Mouse (Mus musculus): ENCODE measurements around the gene Nr2c2ap.

Nr2c2ap gene

DNA sequence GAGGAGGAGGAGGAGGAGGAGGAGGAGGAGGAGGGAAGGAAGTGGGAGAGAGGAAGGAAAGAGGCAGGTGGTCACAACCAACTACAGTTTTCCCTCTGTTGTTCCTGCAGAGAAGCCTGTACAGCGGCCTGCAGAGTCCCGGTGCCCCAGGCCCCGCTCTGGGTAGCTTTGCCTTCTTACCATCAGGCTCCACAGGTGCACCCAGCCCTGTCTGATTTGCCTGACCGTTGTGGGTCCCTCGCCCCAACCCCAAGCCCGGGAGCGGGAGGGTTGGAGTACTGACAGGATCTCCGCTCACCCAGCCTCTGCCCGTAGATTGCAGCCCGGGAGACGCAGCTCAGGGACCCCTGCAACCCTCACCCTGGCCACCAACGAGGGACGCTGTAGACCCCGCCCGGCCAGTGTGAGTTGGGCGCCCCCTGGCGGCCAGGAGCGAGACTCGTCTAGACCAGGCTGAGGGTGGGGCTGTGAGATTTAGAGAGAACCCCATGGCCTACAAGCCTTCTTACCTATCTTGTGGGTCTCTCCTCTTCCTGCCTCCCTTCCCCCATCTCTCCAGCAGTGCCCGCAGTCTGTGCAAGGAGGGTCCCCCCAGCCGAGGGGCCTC is 35.5 kb downstream of the Nr2c2ap start:
- DNase-seq, result peak; percentile 80

DNA sequence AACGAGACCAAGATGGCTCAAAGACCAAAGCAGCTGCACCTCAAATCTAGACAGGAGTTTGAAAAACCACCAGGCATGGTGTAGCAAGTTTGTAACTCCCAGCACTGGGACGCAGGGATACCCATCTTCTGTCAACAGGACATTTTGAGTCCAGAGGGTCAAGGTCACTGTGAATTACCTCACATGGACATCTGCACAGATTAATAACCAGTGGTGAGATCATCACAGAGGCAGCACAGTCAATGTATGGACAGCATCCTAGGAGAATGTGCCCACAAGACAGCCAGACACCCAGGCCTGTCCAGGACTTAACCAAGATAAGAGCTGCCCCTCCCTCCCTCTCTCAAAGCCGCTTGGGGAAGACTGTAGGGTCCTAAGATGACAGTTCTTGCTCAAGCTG is 39.0 kb downstream of the Nr2c2ap start:
- DNase-seq, result no peak

DNA sequence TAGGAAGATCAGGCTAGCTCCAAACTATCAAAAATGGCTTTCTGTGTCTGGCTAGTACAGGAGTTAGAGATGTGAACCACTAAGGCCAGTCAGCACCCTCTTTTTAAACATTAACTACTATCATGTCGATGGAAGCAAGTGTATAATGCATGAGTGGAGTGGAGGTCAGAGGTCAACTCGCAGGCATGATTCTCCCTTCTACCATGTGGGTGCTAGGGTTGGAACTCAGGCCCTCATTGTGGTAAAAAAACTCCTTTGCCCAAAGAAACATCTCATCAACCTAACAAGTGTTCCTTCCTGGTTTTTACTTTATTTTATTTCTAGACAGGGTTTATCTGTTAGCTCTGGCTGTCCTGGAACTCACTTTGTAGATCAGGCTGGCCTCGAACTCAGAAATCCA is 39.6 kb downstream of the Nr2c2ap start:
- no peak for DNase-seq

DNA sequence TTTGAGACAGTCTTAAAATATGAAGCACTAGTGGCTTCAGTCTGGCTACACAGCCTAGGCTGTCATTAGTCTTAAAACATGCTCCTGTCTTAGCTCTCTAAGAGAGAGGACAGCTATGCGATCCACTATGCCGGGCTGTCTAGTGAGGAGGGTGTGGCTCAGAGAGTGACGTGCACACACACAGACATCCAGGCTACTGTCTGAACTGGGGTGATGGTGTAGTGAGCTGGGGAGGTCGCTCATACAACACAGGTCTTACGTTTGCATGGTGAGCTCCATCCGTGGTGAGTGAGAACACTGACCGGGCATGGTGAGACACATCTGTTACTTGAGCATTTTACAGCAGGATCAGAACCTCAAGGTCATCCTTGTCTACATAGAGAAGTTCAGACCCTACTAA is 40.1 kb downstream of the Nr2c2ap start:
- no peak for DNase-seq

DNA sequence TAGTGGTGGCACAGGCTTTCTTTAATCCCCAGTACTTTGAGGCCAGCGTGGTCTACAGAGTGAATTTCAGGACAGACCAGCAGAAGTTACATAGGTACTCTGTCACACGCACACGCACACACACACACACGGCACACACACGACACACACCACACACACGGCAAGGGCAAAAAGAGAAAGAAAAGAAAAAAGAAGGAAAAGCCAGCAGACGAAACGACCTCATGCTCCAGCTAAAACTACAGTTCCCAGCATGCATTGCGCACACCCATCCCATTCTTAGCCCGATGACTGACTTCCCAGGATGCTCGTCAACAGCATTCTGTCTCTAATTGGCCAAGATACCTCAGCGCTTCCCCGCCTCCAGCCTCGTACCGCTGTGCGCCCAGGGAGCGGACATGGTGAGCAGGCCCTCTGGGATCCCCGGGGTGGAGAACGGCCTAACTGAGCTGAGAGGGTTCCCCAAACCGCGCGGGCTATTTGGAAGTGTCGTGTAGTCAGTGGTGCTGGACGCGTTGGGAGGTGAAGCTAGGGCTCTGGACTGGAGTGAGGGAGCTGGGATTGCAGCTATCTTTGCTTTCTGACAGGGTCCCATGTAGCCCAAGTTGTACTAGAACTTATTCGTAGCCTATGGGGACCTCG is 41.0 kb downstream of the Nr2c2ap start, which contains the start of gene Tmem161a:
Tmem161a (plus strand) TSS at position 314 of the 639 bp plus-strand sequence.
- peak; percentile 83 for DNase-seq

DNA sequence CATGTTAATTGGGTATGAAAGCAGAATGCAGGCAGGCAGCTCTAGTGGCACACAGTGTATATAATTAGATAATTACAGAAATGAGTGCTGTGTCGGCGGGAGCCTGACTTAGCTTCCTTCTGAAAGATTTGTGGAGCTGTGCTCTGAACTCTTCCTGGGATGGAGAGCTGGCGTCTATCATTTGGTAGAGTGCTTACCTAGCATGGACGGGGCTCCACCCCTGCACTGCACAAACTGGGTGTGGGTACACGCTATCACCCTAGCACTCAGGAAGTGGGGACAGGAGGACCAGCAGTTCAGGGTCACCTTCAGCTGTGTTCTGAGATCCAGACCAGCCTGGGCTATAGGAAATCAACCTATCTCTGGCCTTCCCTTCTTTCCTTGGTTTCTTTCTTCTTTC is 42.2 kb downstream of the Nr2c2ap start:
- no peak for DNase-seq

DNA sequence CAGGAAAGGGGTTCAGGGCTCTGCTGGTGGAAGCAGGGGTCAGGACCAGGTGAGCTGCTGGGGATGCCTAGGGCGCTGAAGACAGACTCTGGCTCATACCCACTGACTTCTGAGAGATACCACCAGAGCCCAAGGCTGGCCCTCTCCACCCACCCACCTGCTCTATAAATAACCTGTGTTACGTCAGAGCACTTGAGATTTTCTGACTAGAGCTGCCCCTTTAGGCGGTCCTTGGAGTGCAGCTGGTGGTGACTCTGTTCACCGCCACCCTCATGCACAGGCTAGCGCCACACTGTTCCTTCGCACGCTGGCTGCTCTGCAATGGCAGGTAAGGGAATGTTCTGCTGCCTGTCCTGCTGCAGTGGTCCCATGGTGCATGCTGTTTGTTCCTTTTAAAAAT is 42.9 kb downstream of the Nr2c2ap start:
- no peak for DNase-seq

DNA sequence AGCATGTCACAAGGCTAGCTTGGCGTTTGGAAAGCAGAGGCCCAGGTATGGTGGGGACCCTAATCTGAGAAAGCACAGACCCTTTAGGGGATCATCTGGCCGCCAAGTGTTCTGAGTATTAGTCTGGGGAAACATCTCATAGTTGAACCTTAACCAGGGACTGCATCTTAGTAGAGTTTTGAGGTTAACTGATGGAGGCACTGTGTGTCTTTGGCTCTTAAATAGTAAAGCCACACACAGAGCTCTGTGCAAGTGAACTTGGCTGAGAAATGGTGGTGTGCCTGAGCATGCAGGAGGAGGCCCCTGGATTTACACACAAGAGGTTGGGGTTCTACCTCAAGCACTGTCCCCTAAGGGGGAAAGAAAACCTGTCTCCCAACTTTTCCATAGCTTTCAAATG is 47.1 kb downstream of the Nr2c2ap start:
- DNase-seq, result no peak

DNA sequence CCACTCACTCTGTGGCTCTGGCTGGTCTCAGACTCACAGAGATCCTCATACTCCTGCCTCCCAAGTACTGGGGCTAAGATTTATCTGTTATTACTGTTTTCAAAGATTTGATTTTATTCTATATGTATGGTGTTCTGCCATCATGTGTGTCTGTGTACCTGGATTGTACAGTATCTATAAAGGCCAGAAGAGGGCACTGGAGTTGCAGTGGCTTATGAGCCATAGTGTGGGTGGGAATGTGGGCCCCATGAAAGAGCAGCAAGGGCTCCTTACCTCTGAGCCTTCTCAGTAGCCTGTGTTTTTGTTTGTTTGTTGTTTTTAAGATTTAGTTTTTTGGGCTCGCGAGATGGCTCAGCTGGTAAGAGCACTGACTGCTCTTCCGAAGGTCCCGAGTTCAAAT is 47.9 kb downstream of the Nr2c2ap start:
- no peak for DNase-seq

DNA sequence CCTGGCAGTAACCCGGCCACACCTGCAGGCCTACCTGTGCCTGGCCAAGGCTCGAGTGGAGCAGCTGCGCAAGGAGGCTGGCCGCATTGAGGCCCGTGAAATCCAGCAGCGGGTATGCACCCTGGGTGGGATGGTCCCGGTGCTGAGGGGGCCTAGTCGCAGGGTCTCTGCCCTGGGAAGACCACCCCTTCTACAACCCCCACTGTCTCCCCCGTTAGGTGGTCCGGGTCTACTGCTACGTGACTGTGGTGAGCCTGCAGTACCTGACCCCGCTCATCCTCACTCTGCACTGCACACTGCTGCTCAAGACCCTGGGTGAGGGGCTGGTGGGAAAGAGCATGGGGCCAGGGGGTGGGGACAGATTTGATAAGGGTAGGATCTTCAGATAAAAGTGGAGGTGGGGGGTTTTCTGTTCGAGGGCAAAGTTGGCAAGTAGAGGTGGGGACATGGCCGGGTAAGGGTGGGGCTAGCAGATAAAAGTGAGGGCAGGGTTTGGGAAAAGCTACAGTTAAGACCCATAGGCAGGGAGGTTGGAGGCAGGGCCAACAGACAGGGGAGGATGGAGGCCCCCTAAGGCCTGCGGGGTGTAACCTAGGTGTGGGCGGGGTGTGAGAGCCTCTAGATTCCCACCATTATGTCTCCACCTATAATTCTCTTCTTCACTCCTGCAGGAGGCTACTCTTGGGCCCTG is 50.2 kb downstream of the Nr2c2ap start:
- no peak for DNase-seq

DNA sequence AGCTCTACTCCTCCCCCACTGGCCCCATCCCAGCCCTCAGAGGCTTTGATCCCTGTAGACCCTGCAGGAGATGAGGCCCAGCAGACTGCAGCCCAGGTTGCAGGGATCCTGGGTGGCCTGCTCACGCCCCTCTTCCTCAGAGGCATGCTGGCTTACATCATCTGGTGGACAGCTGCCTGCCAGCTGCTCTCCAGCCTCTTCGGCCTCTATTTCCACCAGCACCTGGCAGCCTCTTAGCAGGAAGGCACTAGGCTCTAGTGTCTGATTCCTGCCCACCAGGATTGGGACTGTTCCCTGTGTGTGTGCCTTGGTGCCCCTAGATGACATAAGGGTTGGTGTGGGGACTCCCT is 50.7 kb downstream of the Nr2c2ap start:
- DNase-seq, result no peak

DNA sequence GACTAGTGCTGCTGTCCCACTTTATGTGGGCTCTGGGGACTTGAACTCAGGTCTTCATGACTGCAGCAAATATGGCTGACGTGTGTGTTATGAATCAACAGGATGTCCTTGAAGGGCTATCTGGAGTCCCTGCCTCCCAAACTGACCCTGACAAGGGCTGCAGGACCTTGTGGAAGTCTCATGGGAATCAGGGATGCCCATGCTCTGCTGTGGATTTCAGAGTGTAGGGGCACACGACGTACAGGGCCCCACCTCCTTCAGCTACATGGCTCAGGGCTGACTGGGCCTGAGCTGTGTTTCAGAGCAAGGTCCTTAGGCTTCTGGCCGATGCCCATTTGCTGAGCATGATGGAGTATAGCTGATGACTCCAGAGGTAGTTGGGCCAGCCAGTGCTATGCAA is 52.1 kb downstream of the Nr2c2ap start:
- DNase-seq, result no peak
